Mouse (Mus musculus): ENCODE measurements at regions not wholly inside any gene's neighbourhood (a gene's known extent, or its start where the extent isn't known, plus 50 kb on each side); places are given as distances from the start of the nearest gene placed in this dataset.

DNA sequence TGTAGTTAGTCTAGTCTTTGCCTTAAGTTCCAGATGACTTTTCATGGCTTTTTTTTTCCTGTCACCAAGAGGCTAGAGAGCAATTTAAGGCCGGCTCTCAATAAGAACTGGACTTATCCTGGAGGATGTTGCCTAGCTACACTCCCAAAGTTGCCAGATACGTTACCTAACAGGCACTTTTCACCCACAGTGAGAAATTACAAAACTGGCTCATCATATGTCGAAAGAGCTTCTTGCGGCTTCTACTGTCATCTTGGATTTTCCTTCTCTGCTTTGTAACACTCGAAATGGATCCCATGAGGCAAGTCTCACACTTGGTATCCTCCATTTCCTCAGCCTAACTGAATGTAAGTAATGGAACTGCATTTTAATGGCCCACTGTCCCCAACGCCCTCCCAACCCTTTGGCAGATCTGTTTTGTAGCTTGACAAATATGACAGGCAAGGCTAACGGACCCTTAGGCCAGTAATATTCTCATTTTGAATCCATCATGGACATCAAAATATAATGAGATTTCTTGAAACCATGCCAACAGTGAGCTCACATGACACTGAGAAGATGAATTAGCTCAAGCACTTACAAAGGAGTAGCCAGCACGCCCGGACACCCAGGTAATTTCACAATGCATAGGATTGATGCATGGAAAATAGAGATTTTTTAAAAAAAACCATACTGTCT is 480.5 kb upstream of the Rgmb start:
- H3K4me3 ChIP-seq (ENCODE audit: low read length) = no peak overlapping the region
- ATAC-seq = peak; percentile 48; the same call in 1 of the 2 replicates
- no peaks in the 10 kb centered on the region for H3K27me3 ChIP-seq (replicated peaks; ENCODE audit: control insufficient read depth, insufficient read depth, low read length)
- no peak overlapping the region for H3K9ac ChIP-seq (ENCODE audit: low read depth, low read length)
- H3K36me3 ChIP-seq (ENCODE audit: control insufficient read depth, insufficient read depth, low read length) = no peaks in the 10 kb centered on the region
- 62% methylated on average over 9 of the region's 9 CpGs for WGBS
- no peak overlapping the region for H3K4me2 ChIP-seq (ENCODE audit: low read length)
- no peaks in the 10 kb centered on the region for H3K4me1 ChIP-seq (ENCODE audit: control insufficient read depth, insufficient read depth, low read depth, low read length)
- no peaks in the 10 kb centered on the region for H3K9me3 ChIP-seq (ENCODE audit: control insufficient read depth, low read length)
- no peak overlapping the region for H3K27ac ChIP-seq (ENCODE audit: low read depth, low read length)

- Histone ChIP-seq H3K4me2 (ENCODE audit: low read length) (no peak overlapping the region), H3K9ac (ENCODE audit: low read depth, low read length) (no peak overlapping the region), H3K27ac (ENCODE audit: low read depth, low read length) (no peak overlapping the region), H3K9me3 (ENCODE audit: control insufficient read depth, low read length) (no peaks in the 10 kb centered on the region), H3K4me1 (ENCODE audit: control insufficient read depth, insufficient read depth, low read depth, low read length) (no peaks in the 10 kb centered on the region), H3K36me3 (ENCODE audit: control insufficient read depth, insufficient read depth, low read length) (no peaks in the 10 kb centered on the region), H3K4me3 (ENCODE audit: low read length) (no peak overlapping the region), H3K27me3 (replicated peaks; ENCODE audit: control insufficient read depth, insufficient read depth, low read length) (no peaks in the 10 kb centered on the region)
- no peak for ATAC-seq
- 43% methylated on average over 2 of the region's 2 CpGs for WGBS
Observed at GRCm38 (mm10) chr17:16301776-16302175, 470.9 kb upstream of the Rgmb start.

- no peaks in the 10 kb centered on the region for H3K36me3 ChIP-seq (ENCODE audit: control insufficient read depth, insufficient read depth, low read length)
- H3K4me3 ChIP-seq (ENCODE audit: low read length) = no peak overlapping the region
- no peak overlapping the region for H3K9ac ChIP-seq (ENCODE audit: low read depth, low read length)
- H3K27me3 ChIP-seq (replicated peaks; ENCODE audit: control insufficient read depth, insufficient read depth, low read length) = no peaks in the 10 kb centered on the region
- H3K4me1 ChIP-seq (ENCODE audit: control insufficient read depth, insufficient read depth, low read depth, low read length) = no peaks in the 10 kb centered on the region
- H3K9me3 ChIP-seq (ENCODE audit: control insufficient read depth, low read length) = no peaks in the 10 kb centered on the region
- ATAC-seq = no peak
- H3K27ac ChIP-seq (ENCODE audit: low read depth, low read length) = no peak overlapping the region
- H3K4me2 ChIP-seq (ENCODE audit: low read length) = no peak overlapping the region
Observed at GRCm38 (mm10) chr17:16298553-16298952, 467.7 kb upstream of the Rgmb start.
